Mouse (Mus musculus): ENCODE measurements around the gene Ikzf1. TPM values are rescaled to one million over a fixed set of nuclear protein-coding genes. Genes with fewer than 3 reads are reported as not detected.

The Ikzf1 gene
- total RNA-seq, 2 experiments from 2014 or later = 0.42 to 0.66 TPM

Other genes starting within 250 kb of the Ikzf1 start
- gene Spata48, start 222.9 kb upstream of the Ikzf1 start, total RNA-seq (2021) = under 1 TPM; 0.49 to 0.53 TPM
- gene Zpbp, start 222.6 kb upstream of the Ikzf1 start, total RNA-seq (2021) = under 1 TPM; 0.24 to 0.33 TPM
- gene 4930512M02Rik, start 57.2 kb upstream of the Ikzf1 start, total RNA-seq (2021) = not detected
- 1 to 10 TPM; 1.5 to 2.9 TPM for gene Fignl1, start 124.0 kb downstream of the Ikzf1 start, total RNA-seq (2021)
- 10 to 100 TPM; 20.5 to 28.2 TPM for gene Ddc, start 213.1 kb downstream of the Ikzf1 start, total RNA-seq (2021)